Mouse (Mus musculus) B cell, adult 2 months (primary cell): Measurements from ENCODE around the gene Furin.
A peak's percentile ranks its signal among the peaks of the same experiment; 100 is the strongest.

ENCODE experiments used
- DNase-seq, 2 experiments: peaks; one replicate each; pipeline ENCODE4 v3.0.0; 2022

Gene Furin

GRCm38 (mm10) chr7:80426363-80426762, 21.1 kb upstream of the Furin start:
- DNase-seq = no peak

- peak; percentile 16 to 25 for DNase-seq
Observed at GRCm38 (mm10) chr7:80424722-80425121, 19.5 kb upstream of the Furin start.

- peak; percentile 11 to 14 for DNase-seq
Observed at GRCm38 (mm10) chr7:80422759-80423480, 17.7 kb upstream of the Furin start.

- no peak for DNase-seq
Observed at GRCm38 (mm10) chr7:80421576-80421975, 16.3 kb upstream of the Furin start.

GRCm38 (mm10) chr7:80420586-80420985, 15.3 kb upstream of the Furin start:
- DNase-seq = no peak

- DNase-seq = no peak
Observed at GRCm38 (mm10) chr7:80419278-80419677, 14.0 kb upstream of the Furin start.

- no peak for DNase-seq
Observed at GRCm38 (mm10) chr7:80418036-80418435, 12.8 kb upstream of the Furin start.

GRCm38 (mm10) chr7:80417601-80418000, 12.4 kb upstream of the Furin start:
- no peak for DNase-seq

GRCm38 (mm10) chr7:80416969-80417368, 11.7 kb upstream of the Furin start:
- DNase-seq = peak in 1 of 2 experiments; percentile 7

- DNase-seq = no peak
Observed at GRCm38 (mm10) chr7:80414303-80414855, 9.1 kb upstream of the Furin start.

GRCm38 (mm10) chr7:80413512-80414302, 8.5 kb upstream of the Furin start:
- DNase-seq = no peak

- DNase-seq = no peak
Observed at GRCm38 (mm10) chr7:80412781-80413180, 7.5 kb upstream of the Furin start.

- no peak for DNase-seq
Observed at GRCm38 (mm10) chr7:80412279-80412678, 7.0 kb upstream of the Furin start.

- DNase-seq = no peak
Observed at GRCm38 (mm10) chr7:80410380-80410779, 5.1 kb upstream of the Furin start.

- DNase-seq = no peak
Observed at GRCm38 (mm10) chr7:80407712-80408111, 2.5 kb upstream of the Furin start.

GRCm38 (mm10) chr7:80406186-80406585, 950 bp upstream of the Furin start:
- DNase-seq = no peak

- peak; percentile 28 to 34 for DNase-seq
Observed at GRCm38 (mm10) chr7:80404101-80404894, 938 bp downstream of the Furin start.

- no peak for DNase-seq
Observed at GRCm38 (mm10) chr7:80403551-80403950, 1.7 kb downstream of the Furin start.

- peak; percentile 63 to 75 for DNase-seq
Observed at GRCm38 (mm10) chr7:80402651-80403321, 2.5 kb downstream of the Furin start.

- peak; percentile 59 to 67 for DNase-seq
Observed at GRCm38 (mm10) chr7:80401860-80402641, 3.2 kb downstream of the Furin start.

- DNase-seq = no peak
Observed at GRCm38 (mm10) chr7:80401041-80401859, 4.0 kb downstream of the Furin start.
